Mouse (Mus musculus) midbrain, postnatal 0 days (tissue): Measurements from ENCODE around the gene Olfr1404. TPM values are rescaled to one million over a fixed set of nuclear protein-coding genes. Genes with fewer than 3 reads are reported as not detected.

Experiments
- ATAC-seq: fragments of 200-750 bp; cut with Nextera tagmentation; 2 replicates; pipeline ENCODE4 v1.8.0; 2017; ENCODE audit warnings: moderate number of reproducible peaks, mild to moderate bottlenecking, moderate TSS enrichment, moderate library complexity; ENCODE audit not compliant: low FRiP score
- DNase-seq: peaks from one replicate; pipeline ENCODE4 v3.0.0-alpha.2; 2015; ENCODE audit warnings: low spot score
- H3K27ac ChIP-seq: fragments of 300-500 bp; sonication (generic); 2 replicates; pipeline ENCODE4 v1.5.1; 2014; ENCODE audit warnings: low read depth, mild to moderate bottlenecking, low read length, mixed read lengths
- H3K27me3 ChIP-seq: fragments of 300-500 bp; sonication (generic); 2 replicates; pipeline ENCODE4 v1.6.1; 2014; ENCODE audit warnings: low read length, control low read depth, mixed read lengths; ENCODE audit not compliant: insufficient read depth
- H3K36me3 ChIP-seq: fragments of 300-500 bp; sonication (generic); 2 replicates; pipeline ENCODE4 v1.6.1; 2014; ENCODE audit warnings: low read length, control low read depth, mixed read lengths; ENCODE audit not compliant: insufficient read depth
- H3K4me1 ChIP-seq: fragments of 300-500 bp; sonication (generic); 2 replicates; pipeline ENCODE4 v1.6.1; 2014; ENCODE audit warnings: mild to moderate bottlenecking, control low read depth, antibody characterized with exemption, low read length, mixed read lengths; ENCODE audit not compliant: insufficient read depth
- H3K4me2 ChIP-seq: fragments of 300-500 bp; sonication (generic); 2 replicates; pipeline ENCODE4 v1.6.1; 2014; ENCODE audit warnings: low read depth, mild to moderate bottlenecking, low read length, mixed read lengths; ENCODE audit not compliant: poor library complexity, severe bottlenecking
- H3K4me3 ChIP-seq: fragments of 300-500 bp; sonication (generic); 2 replicates; pipeline ENCODE4 v1.5.1; 2014; ENCODE audit warnings: low read depth, mild to moderate bottlenecking, low read length, moderate library complexity
- H3K9ac ChIP-seq: fragments of 300-500 bp; sonication (generic); replicated peaks from 2 replicates; pipeline ENCODE4 v1.6.1; 2014; ENCODE audit warnings: mild to moderate bottlenecking, low read length, moderate library complexity, mixed read lengths; ENCODE audit not compliant: poor library complexity, severe bottlenecking
- H3K9me3 ChIP-seq: fragments of 300-500 bp; sonication (generic); 2 replicates; pipeline ENCODE4 v1.6.1; 2016; ENCODE audit warnings: low read length, control low read depth
- CTCF ChIP-seq: IDR thresholded peaks from 2 replicates; pipeline ENCODE4 v1.5.1; 2016; ENCODE audit warnings: antibody characterized with exemption, mild to moderate bottlenecking
- WGBS: fragments of 180-500 bp; shearing (Covaris S2); extraction: QIAGEN DNeasy Blood & Tissue Kit; methylation state at CpG from one replicate; pipeline ENCODE4 v1.1.7; 2014; 5-methylcytosine and 5-hydroxymethylcytosine counted together
- polyA plus RNA-seq: library from polyadenylated mRNA; unstranded; fragments of >200 nt; fragmentation: Nextera tagmentation; extraction: Ambion mirVana; gene quantifications from 2 replicates; pipeline ENCODE4 v1.2.1, GENCODE M21; 2015
- total RNA-seq: library from RNA; depleted of rRNA; stranded (reverse); fragments of >200 nt; gene quantifications from 2 replicates; pipeline ENCODE4 v1.2.3, GENCODE M21; 2014; rRNA removed

Olfr1404 gene
- total RNA-seq, result not detected in 2 replicates
- polyA plus RNA-seq, result not detected in 2 replicates

- H3K4me1 ChIP-seq, result no peaks in the 10 kb centered on the region
- H3K36me3 ChIP-seq, result no peaks in the 10 kb centered on the region
- H3K4me2 ChIP-seq, result no peak within 1 kb of the TSS
- H3K9ac ChIP-seq, result no peak within 1 kb of the TSS
- 88% methylated on average over 5 of the region's 5 CpGs for WGBS
- DNase-seq (no peak), ATAC-seq (no peak)
- H3K4me3 ChIP-seq, result no peak within 1 kb of the TSS
- no peaks in the 10 kb centered on the region for H3K27me3 ChIP-seq
- no peak for TF ChIP-seq CTCF
- H3K9me3 ChIP-seq, result 0 out of 2 replicates have a peak, but pooled peaks cover 4% of the 10 kb centered on the region
- no peak within 1 kb of the TSS for H3K27ac ChIP-seq
These were observed at the start of gene Olfr1404 for GRCm38 (mm10) chr1:173212092-173212491. Olfr1404 (plus strand) TSS chr1:173212392.

GRCm38 (mm10) chr1:173174154-173174842 is 37.9 kb upstream of the Olfr1404 start:
- H3K27ac ChIP-seq, result no peak overlapping the region
- ATAC-seq (no peak), DNase-seq (no peak)
- no peak overlapping the region for H3K4me3 ChIP-seq
- TF ChIP-seq CTCF, result no peak
- H3K9me3 ChIP-seq, result no peaks in the 10 kb centered on the region
- H3K9ac ChIP-seq, result no peak overlapping the region
- no peak overlapping the region for H3K4me2 ChIP-seq
- H3K27me3 ChIP-seq, result no peaks in the 10 kb centered on the region
- no peaks in the 10 kb centered on the region for H3K4me1 ChIP-seq
- H3K36me3 ChIP-seq, result no peaks in the 10 kb centered on the region

DNA sequence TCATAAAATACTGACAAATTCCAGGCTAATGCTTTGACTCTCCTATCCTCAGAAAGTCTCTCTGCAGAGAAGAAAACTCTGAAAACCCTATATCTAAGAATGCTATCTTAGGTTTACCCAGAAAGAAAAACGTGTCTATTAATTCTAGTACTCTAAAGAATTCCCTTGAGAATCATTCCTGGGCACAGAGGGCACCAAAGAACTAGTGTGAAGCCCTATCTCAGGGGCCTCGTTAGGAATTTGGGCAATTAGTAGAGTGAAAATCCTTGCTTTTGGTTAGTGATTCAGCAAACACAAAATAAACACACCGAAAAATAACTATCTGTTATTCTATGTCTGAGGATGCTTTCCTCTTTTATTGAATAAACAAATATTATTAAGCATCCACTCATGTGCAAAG is 21.7 kb upstream of the Olfr1404 start, which contains the start of gene Olfr1406:
Olfr1406 (minus strand) TSS at position 101 of the 400 bp plus-strand sequence.
- DNase-seq (no peak), ATAC-seq (no peak)
- TF ChIP-seq CTCF, result no peak
- Histone ChIP-seq H3K27me3 (no peaks in the 10 kb centered on the region), H3K4me3 (no peak within 1 kb of the TSS), H3K27ac (no peak within 1 kb of the TSS), H3K4me1 (no peaks in the 10 kb centered on the region), H3K9me3 (no peaks in the 10 kb centered on the region), H3K9ac (no peak within 1 kb of the TSS), H3K36me3 (no peaks in the 10 kb centered on the region), H3K4me2 (no peak within 1 kb of the TSS)
- 64% methylated on average over 3 of the region's 3 CpGs for WGBS

DNA sequence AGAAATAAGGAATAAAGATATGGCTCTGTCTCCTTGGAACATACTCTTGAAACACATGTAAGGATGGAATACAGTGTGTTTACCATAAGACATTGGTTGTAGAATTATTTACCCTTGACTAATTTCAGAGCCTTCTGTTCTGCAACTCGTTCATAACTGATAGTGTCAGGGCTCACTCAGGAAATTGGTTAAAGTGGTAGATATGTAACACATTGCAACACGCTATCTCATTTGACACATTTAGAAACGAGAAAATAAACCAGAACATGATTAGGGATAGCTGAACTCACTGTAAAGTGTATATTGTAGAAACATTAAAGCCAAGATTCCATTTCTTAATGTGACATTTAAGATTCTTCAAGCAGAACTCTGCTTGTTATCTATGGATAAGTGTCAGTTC is 20.1 kb upstream of the Olfr1404 start:
- no peaks in the 10 kb centered on the region for H3K36me3 ChIP-seq
- H3K4me3 ChIP-seq, result no peak overlapping the region
- no peak for DNase-seq
- 77% methylated on average over 3 of the region's 3 CpGs for WGBS
- no peak for TF ChIP-seq CTCF
- H3K9ac ChIP-seq, result no peak overlapping the region
- no peak overlapping the region for H3K4me2 ChIP-seq
- no peak for ATAC-seq
- no peaks in the 10 kb centered on the region for H3K4me1 ChIP-seq
- no peak overlapping the region for H3K27ac ChIP-seq
- no peaks in the 10 kb centered on the region for H3K27me3 ChIP-seq
- no peaks in the 10 kb centered on the region for H3K9me3 ChIP-seq

GRCm38 (mm10) chr1:173196359-173196758 is 15.8 kb upstream of the Olfr1404 start:
- H3K27me3 ChIP-seq, result no peaks in the 10 kb centered on the region
- no peak overlapping the region for H3K27ac ChIP-seq
- no peaks in the 10 kb centered on the region for H3K9me3 ChIP-seq
- ATAC-seq (no peak), DNase-seq (no peak)
- no peaks in the 10 kb centered on the region for H3K36me3 ChIP-seq
- no peaks in the 10 kb centered on the region for H3K4me1 ChIP-seq
- H3K4me3 ChIP-seq, result no peak overlapping the region
- no peak for TF ChIP-seq CTCF
- no peak overlapping the region for H3K9ac ChIP-seq
- 91% methylated on average over 2 of the region's 2 CpGs for WGBS
- no peak overlapping the region for H3K4me2 ChIP-seq

- Histone ChIP-seq H3K9ac (no peak within 1 kb of the TSS), H3K4me2 (no peak within 1 kb of the TSS), H3K27me3 (no peaks in the 10 kb centered on the region), H3K4me3 (no peak within 1 kb of the TSS), H3K36me3 (no peaks in the 10 kb centered on the region), H3K9me3 (no peaks in the 10 kb centered on the region), H3K4me1 (no peaks in the 10 kb centered on the region), H3K27ac (no peak within 1 kb of the TSS)
- 67% methylated on average over 5 of the region's 5 CpGs for WGBS
- DNase-seq (no peak), ATAC-seq (no peak)
- TF ChIP-seq CTCF, result no peak
These were observed 14.7 kb upstream of the Olfr1404 start, which contains the start of gene Olfr218 for GRCm38 (mm10) chr1:173197508-173197907. Olfr218 (plus strand) TSS chr1:173197808.
